25 mouse cellular contexts compared by ENCODE assay signal in the genomic region with DNA sequence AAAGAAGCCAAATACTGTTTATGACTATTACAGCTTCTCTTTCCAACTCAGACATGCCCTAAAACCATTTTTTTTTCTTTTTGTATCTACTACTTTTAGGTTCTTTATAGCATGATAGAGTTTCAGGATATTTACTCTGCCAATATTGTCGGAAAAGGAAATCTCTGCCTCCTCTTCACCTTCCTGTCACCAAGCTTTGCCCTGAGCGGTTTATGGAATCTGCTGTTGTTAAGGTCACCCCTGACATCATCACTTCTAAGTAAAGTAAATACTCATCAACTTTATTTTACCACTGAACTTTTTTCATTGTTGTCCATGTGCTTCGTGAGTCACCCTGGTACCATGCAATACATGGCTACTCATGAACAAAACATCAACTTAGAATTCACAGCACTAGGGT.
DNase-seq lines count a peak whose midpoint lies in the region; ATAC-seq and TF ChIP-seq lines count a peak whose summit lies in the region.
"Had no signal": no experiment of that assay in that cellular context is flagged by ENCODE, and none has a peak within 500 bp of the region (broad histone marks: within the 10 kb centered on the region; RNA-seq: fewer than 3 reads in every experiment).

No protein-coding gene starts in this region.

- 42% methylated on average over 3 of the region's 3 CpGs for WGBS in kidney, adult 2 months
- 54% methylated on average over 3 of the region's 3 CpGs for WGBS in liver, embryonic 15.5 days (ENCODE audit: insufficient replicate concordance)
- 57% methylated on average over 3 of the region's 3 CpGs for WGBS in liver, embryonic 12.5 days (ENCODE audit: insufficient replicate concordance)
- 74% methylated on average over 3 of the region's 3 CpGs for WGBS in stomach, embryonic 16.5 days
- 60% methylated on average over 3 of the region's 3 CpGs for WGBS in stomach, postnatal 0 days

- peak; percentile 40; the same call in 1 of the 2 replicates for ATAC-seq in liver, embryonic 15.5 days (ENCODE audit: insufficient read depth)
- ATAC-seq in liver, embryonic 12.5 days, result no peak
- peak; percentile 53; the same call in 1 of the 2 replicates for ATAC-seq in stomach, embryonic 16.5 days (ENCODE audit: insufficient read depth, low FRiP score)
- ATAC-seq in stomach, postnatal 0 days (ENCODE audit: low FRiP score, low TSS enrichment), result no peak
- ATAC-seq: CD4-positive, CD25-positive, alpha-beta regulatory T cell, adult 4 months; forebrain, embryonic 15.5 days; inflammation-experienced regulatory T-cells, adult 6 months; midbrain, embryonic 15.5 days had no signal

- no peak overlapping the region for H3K27ac ChIP-seq in kidney, adult 2 months (ENCODE audit: insufficient read depth, low read depth, low read length)
- H3K27ac ChIP-seq in liver, embryonic 15.5 days (replicated peaks), result no peak overlapping the region
- H3K27ac ChIP-seq in liver, embryonic 12.5 days, result no peak overlapping the region
- no peak overlapping the region for H3K27ac ChIP-seq in stomach, embryonic 16.5 days (ENCODE audit: low read length)
- no peak overlapping the region for H3K27ac ChIP-seq in stomach, postnatal 0 days (replicated peaks)
- H3K27ac ChIP-seq: forebrain, embryonic 15.5 days; heart, embryonic 13.5 days; hindbrain, embryonic 14.5 days; layer of hippocampus, adult 2 months; limb, embryonic 10.5 days; liver, embryonic 13.5 days; macrophage; midbrain, embryonic 15.5 days; neural tube, embryonic 12.5 days had no signal

- H3K27me3 ChIP-seq in kidney, adult 2 months (replicated peaks; ENCODE audit: control insufficient read depth, insufficient read depth, low read length), result no peaks in the 10 kb centered on the region
- H3K27me3 ChIP-seq in liver, embryonic 15.5 days, result no peaks in the 10 kb centered on the region
- H3K27me3 ChIP-seq in liver, embryonic 12.5 days (replicated peaks), result no peaks in the 10 kb centered on the region
- H3K27me3 ChIP-seq in stomach, embryonic 16.5 days (ENCODE audit: control insufficient read depth, insufficient read depth, low read length), result no peaks in the 10 kb centered on the region
- no peaks in the 10 kb centered on the region for H3K27me3 ChIP-seq in stomach, postnatal 0 days (ENCODE audit: control insufficient read depth, insufficient read depth, low read length)
- H3K27me3 ChIP-seq: forebrain, embryonic 15.5 days; heart, embryonic 13.5 days; liver, embryonic 13.5 days; midbrain, embryonic 15.5 days; neural tube, embryonic 12.5 days had no signal

- TF ChIP-seq EP300 in stomach, postnatal 0 days (optimal IDR thresholded peaks at IDR 0.05), result no peak

- peak; percentile 21 for DNase-seq in adrenal gland, adult 2 months
- DNase-seq in adrenal gland, postnatal 14 days, result no peak
- DNase-seq in kidney, adult 2 months, result peak; percentile 28
- no peak for DNase-seq in kidney, postnatal 4 days
- DNase-seq in stomach, postnatal 0 days (ENCODE audit: low spot score), result no peak
- DNase-seq: adrenal gland, adult 8-10 months; cerebellum, adult 9-10 months; heart, postnatal 4 days; liver, embryonic 13.5 days; right cerebral cortex, postnatal 14 days; spleen, adult 18-20 months; thymus, postnatal 14 days had no signal

- no peak overlapping the region for H3K4me2 ChIP-seq in liver, embryonic 15.5 days
- H3K4me2 ChIP-seq in liver, embryonic 12.5 days, result no peak overlapping the region
- no peak overlapping the region for H3K4me2 ChIP-seq in stomach, embryonic 16.5 days (ENCODE audit: low read depth, low read length)
- no peak overlapping the region for H3K4me2 ChIP-seq in stomach, postnatal 0 days (replicated peaks; ENCODE audit: low read depth)
- H3K4me2 ChIP-seq: forebrain, embryonic 15.5 days; heart, embryonic 13.5 days; hindbrain, embryonic 14.5 days; liver, embryonic 13.5 days; midbrain, embryonic 15.5 days; neural tube, embryonic 12.5 days had no signal

- H3K9me3 ChIP-seq in liver, embryonic 15.5 days (replicated peaks), result no peaks in the 10 kb centered on the region
- no peaks in the 10 kb centered on the region for H3K9me3 ChIP-seq in liver, embryonic 12.5 days (replicated peaks)
- no peaks in the 10 kb centered on the region for H3K9me3 ChIP-seq in stomach, embryonic 16.5 days (replicated peaks; ENCODE audit: control insufficient read depth, low read length)
- no peaks in the 10 kb centered on the region for H3K9me3 ChIP-seq in stomach, postnatal 0 days (ENCODE audit: control insufficient read depth, low read length)
- H3K9me3 ChIP-seq: forebrain, embryonic 15.5 days; heart, embryonic 13.5 days; limb, embryonic 10.5 days; liver, embryonic 13.5 days; midbrain, embryonic 15.5 days; neural tube, embryonic 12.5 days had no signal

- H3K4me3 ChIP-seq in kidney, adult 2 months (ENCODE audit: insufficient read depth, low read depth, low read length), result no peak overlapping the region
- H3K4me3 ChIP-seq in liver, embryonic 15.5 days (replicated peaks), result no peak overlapping the region
- H3K4me3 ChIP-seq in liver, embryonic 12.5 days, result no peak overlapping the region
- no peak overlapping the region for H3K4me3 ChIP-seq in stomach, embryonic 16.5 days (replicated peaks; ENCODE audit: low read length)
- H3K4me3 ChIP-seq in stomach, postnatal 0 days (ENCODE audit: low read depth, low read length), result no peak overlapping the region
- H3K4me3 ChIP-seq: forebrain, embryonic 15.5 days; heart, embryonic 13.5 days; layer of hippocampus, adult 2 months; limb, embryonic 10.5 days; liver, embryonic 13.5 days; midbrain, embryonic 15.5 days; neural tube, embryonic 12.5 days had no signal

- no peak overlapping the region for H3K9ac ChIP-seq in liver, embryonic 15.5 days
- H3K9ac ChIP-seq in liver, embryonic 12.5 days, result no peak overlapping the region
- no peak overlapping the region for H3K9ac ChIP-seq in stomach, embryonic 16.5 days (ENCODE audit: low read length)
- no peak overlapping the region for H3K9ac ChIP-seq in stomach, postnatal 0 days (ENCODE audit: low read length)
- H3K9ac ChIP-seq: forebrain, embryonic 15.5 days; heart, embryonic 13.5 days; hindbrain, embryonic 14.5 days; liver, embryonic 13.5 days; midbrain, embryonic 15.5 days; neural tube, embryonic 12.5 days had no signal

- no peak for TF ChIP-seq CTCF in kidney, adult 2 months (conservative IDR thresholded peaks at IDR 0.05; ENCODE audit: insufficient read depth, insufficient read length, low read depth, low read length)
- TF ChIP-seq CTCF in stomach, postnatal 0 days (IDR thresholded peaks at IDR 0.05; ENCODE audit: low read depth), result no peak

- no peaks in the 10 kb centered on the region for H3K36me3 ChIP-seq in kidney, adult 2 months (ENCODE audit: control insufficient read depth, insufficient read depth, low read length)
- H3K36me3 ChIP-seq in liver, embryonic 15.5 days (replicated peaks), result no peaks in the 10 kb centered on the region
- H3K36me3 ChIP-seq in liver, embryonic 12.5 days, result no peaks in the 10 kb centered on the region
- H3K36me3 ChIP-seq in stomach, embryonic 16.5 days (ENCODE audit: control insufficient read depth, insufficient read depth, low read length), result no peaks in the 10 kb centered on the region
- no peaks in the 10 kb centered on the region for H3K36me3 ChIP-seq in stomach, postnatal 0 days (ENCODE audit: control insufficient read depth, insufficient read depth, low read length)
- H3K36me3 ChIP-seq: forebrain, embryonic 15.5 days; heart, embryonic 13.5 days; limb, embryonic 10.5 days; liver, embryonic 13.5 days; midbrain, embryonic 15.5 days; neural tube, embryonic 12.5 days had no signal

- TF ChIP-seq POLR2A in kidney, adult 2 months (IDR thresholded peaks at IDR 0.05; ENCODE audit: low read depth, low read length), result no peak

- H3K4me1 ChIP-seq in kidney, adult 2 months (ENCODE audit: control insufficient read depth, insufficient read depth, low read length), result no peaks in the 10 kb centered on the region
- no peaks in the 10 kb centered on the region for H3K4me1 ChIP-seq in liver, embryonic 15.5 days (replicated peaks)
- H3K4me1 ChIP-seq in liver, embryonic 12.5 days, result no peaks in the 10 kb centered on the region
- no peaks in the 10 kb centered on the region for H3K4me1 ChIP-seq in stomach, embryonic 16.5 days (ENCODE audit: control insufficient read depth, insufficient read depth, low read length)
- no peaks in the 10 kb centered on the region for H3K4me1 ChIP-seq in stomach, postnatal 0 days (replicated peaks; ENCODE audit: control insufficient read depth, insufficient read depth)
- H3K4me1 ChIP-seq: forebrain, embryonic 15.5 days; heart, embryonic 13.5 days; limb, embryonic 10.5 days; liver, embryonic 13.5 days; midbrain, embryonic 15.5 days; neural tube, embryonic 12.5 days had no signal

Comparison
In these comparisons a context has a peak if more than half of its experiments do, and no peak if none do; other contexts are left out.
1. DNase-seq: peak in adrenal gland, adult 2 months (single experiment) and kidney, adult 2 months (single experiment); none in adrenal gland, postnatal 14 days (single experiment), kidney, postnatal 4 days (0 of 2) and stomach, postnatal 0 days (single experiment).
2. ATAC-seq: peak in liver, embryonic 15.5 days (single experiment) and stomach, embryonic 16.5 days (single experiment); none in liver, embryonic 12.5 days (single experiment) and stomach, postnatal 0 days (single experiment).